Mouse (Mus musculus) brain, embryonic 14.5 days (tissue): ENCODE results near the gene Palm.

Experiments used
- CTCF ChIP-seq: fragments of 200-500 bp; IDR thresholded peaks from 2 replicates; pipeline ENCODE4 v1.5.1; 2012; ENCODE audit warnings: inconsistent platforms, mild to moderate bottlenecking, moderate library complexity, borderline replicate concordance; ENCODE audit not compliant: insufficient read depth, insufficient read length; ENCODE audit errors: extremely low read depth
- POLR2A ChIP-seq: fragments of 200-500 bp; IDR thresholded peaks from 2 replicates; pipeline ENCODE4 v1.6.1; 2012; ENCODE audit warnings: mild to moderate bottlenecking, inconsistent platforms, borderline replicate concordance; ENCODE audit not compliant: poor library complexity, insufficient read depth, insufficient read length, severe bottlenecking; ENCODE audit errors: extremely low read depth

GRCm38 (mm10) chr10:79852107-79852789, 58.9 kb downstream of the Palm start:
- TF ChIP-seq CTCF (no peak), POLR2A (no peak)
